Mouse (Mus musculus) kidney, adult 2 months (tissue): ENCODE measurements around the gene Zfp791.

Experiments used
- CTCF ChIP-seq: fragments of 200-500 bp; conservative IDR thresholded peaks from 2 replicates; pipeline ENCODE4 v1.5.1; 2011; ENCODE audit warnings: low read depth, mild to moderate bottlenecking, control low read depth, low read length, moderate library complexity, mixed read lengths; ENCODE audit not compliant: insufficient read depth, insufficient read length
- POLR2A ChIP-seq: fragments of 200-500 bp; IDR thresholded peaks from one replicate; pipeline ENCODE4 v1.6.1; 2011; ENCODE audit warnings: low read depth, low read length, control low read depth

DNA sequence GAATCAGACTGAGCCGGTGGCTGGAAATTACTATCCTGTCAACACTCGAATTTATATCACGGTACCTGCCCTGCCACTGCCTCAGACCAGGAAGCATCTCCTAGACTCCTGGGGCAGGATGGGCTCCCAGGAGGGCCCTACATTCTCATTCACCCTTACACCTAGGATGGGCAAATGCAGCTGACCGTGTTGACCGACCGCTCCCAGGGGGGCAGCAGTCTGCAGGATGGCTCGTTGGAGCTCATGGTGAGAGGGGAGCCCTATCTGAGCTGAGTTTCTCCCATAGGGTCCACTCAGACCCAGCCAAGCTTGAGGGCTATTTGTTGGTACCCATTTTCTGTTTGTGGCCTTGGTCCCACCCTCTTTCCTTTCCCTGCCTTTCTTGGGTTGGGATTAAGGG lies 27.3 kb downstream of the Zfp791 start:
- TF ChIP-seq CTCF (no peak), POLR2A (no peak)
